Mouse (Mus musculus) E14TG2a.4 (cell line): ENCODE data around the gene Arsg.

Experiments
- CTCF ChIP-seq: conservative IDR thresholded peaks from 2 replicates; pipeline ENCODE4 v1.5.1; 2014; ENCODE audit warnings: low read length
- POU5F1 ChIP-seq: IDR thresholded peaks from 2 replicates; pipeline ENCODE4 v1.6.1; 2014; ENCODE audit warnings: low read length, borderline replicate concordance

GRCm38 (mm10) chr11:109608976-109609625, 135.9 kb downstream of the Arsg start:
- no peak for TF ChIP-seq CTCF
- TF ChIP-seq POU5F1: no peak
